Mouse (Mus musculus): Measurements from ENCODE around the gene B3gnt9. TPM values are rescaled to one million over a fixed set of nuclear protein-coding genes. Genes with fewer than 3 reads are reported as not detected.

B3gnt9 gene
- polyA plus RNA-seq, 1 experiment: 16.3 TPM

GRCm38 (mm10) chr8:105288231-105288630 is 33.3 kb upstream of the B3gnt9 start:
- no peak for TF ChIP-seq GATA1 (IDR thresholded peaks at IDR 0.05; ENCODE audit: low read length)

GRCm38 (mm10) chr8:105286907-105287306 is 32.0 kb upstream of the B3gnt9 start:
- no peak for TF ChIP-seq GATA1 (IDR thresholded peaks at IDR 0.05; ENCODE audit: low read length)

GRCm38 (mm10) chr8:105285514-105285913 is 30.6 kb upstream of the B3gnt9 start:
- TF ChIP-seq GATA1 (IDR thresholded peaks at IDR 0.05; ENCODE audit: low read length): no peak

GRCm38 (mm10) chr8:105283074-105283473 is 28.1 kb upstream of the B3gnt9 start:
- no peak for TF ChIP-seq GATA1 (IDR thresholded peaks at IDR 0.05; ENCODE audit: low read length)

- peak; percentile 49 for TF ChIP-seq GATA1 (IDR thresholded peaks at IDR 0.05; ENCODE audit: low read length)
Measured at GRCm38 (mm10) chr8:105282239-105282638, 27.3 kb upstream of the B3gnt9 start.

- TF ChIP-seq GATA1 (IDR thresholded peaks at IDR 0.05; ENCODE audit: low read length): no peak
Measured at GRCm38 (mm10) chr8:105281821-105282220, 26.9 kb upstream of the B3gnt9 start.

- TF ChIP-seq GATA1 (IDR thresholded peaks at IDR 0.05; ENCODE audit: low read length): no peak
Measured at GRCm38 (mm10) chr8:105280567-105280966, 25.6 kb upstream of the B3gnt9 start.

- TF ChIP-seq GATA1 (IDR thresholded peaks at IDR 0.05; ENCODE audit: low read length): no peak
Measured at GRCm38 (mm10) chr8:105278911-105279334, 24.0 kb upstream of the B3gnt9 start.

- no peak for TF ChIP-seq GATA1 (IDR thresholded peaks at IDR 0.05; ENCODE audit: low read length)
Measured at GRCm38 (mm10) chr8:105276292-105277120, 21.6 kb upstream of the B3gnt9 start.

GRCm38 (mm10) chr8:105275840-105276239 is 20.9 kb upstream of the B3gnt9 start, which contains the start of gene Nol3:
Nol3 (plus strand) TSS chr8:105276140.
- no peak for TF ChIP-seq GATA1 (IDR thresholded peaks at IDR 0.05; ENCODE audit: low read length)

- no peak for TF ChIP-seq GATA1 (IDR thresholded peaks at IDR 0.05; ENCODE audit: low read length)
Measured at GRCm38 (mm10) chr8:105275387-105275786, 20.4 kb upstream of the B3gnt9 start.

- no peak for TF ChIP-seq GATA1 (IDR thresholded peaks at IDR 0.05; ENCODE audit: low read length)
Measured at GRCm38 (mm10) chr8:105270916-105271186, 15.9 kb upstream of the B3gnt9 start.

GRCm38 (mm10) chr8:105270101-105270915 is 15.4 kb upstream of the B3gnt9 start:
- TF ChIP-seq GATA1 (IDR thresholded peaks at IDR 0.05; ENCODE audit: low read length): no peak

GRCm38 (mm10) chr8:105269461-105269947 is 14.6 kb upstream of the B3gnt9 start, which contains the start of gene Hsf4:
Hsf4 (plus strand) TSS chr8:105269801.
- TF ChIP-seq GATA1 (IDR thresholded peaks at IDR 0.05; ENCODE audit: low read length): no peak

- TF ChIP-seq GATA1 (IDR thresholded peaks at IDR 0.05; ENCODE audit: low read length): no peak
Measured at GRCm38 (mm10) chr8:105269075-105269458, 14.1 kb upstream of the B3gnt9 start.

- TF ChIP-seq GATA1 (IDR thresholded peaks at IDR 0.05; ENCODE audit: low read length): no peak
Measured at GRCm38 (mm10) chr8:105268342-105269074, 13.6 kb upstream of the B3gnt9 start.
